Mouse (Mus musculus) thymus, adult 2 months (tissue): Measurements from ENCODE around the gene Zfp467.

Source experiments
- CTCF ChIP-seq: fragments of 200-500 bp; IDR thresholded peaks from 2 replicates; pipeline ENCODE4 v1.5.1; 2012; ENCODE audit warnings: mild to moderate bottlenecking, control low read depth, low read length, moderate library complexity, borderline replicate concordance; ENCODE audit not compliant: control insufficient read depth, poor library complexity, insufficient read depth; ENCODE audit errors: extremely low read depth
- POLR2A ChIP-seq: fragments of 200-500 bp; IDR thresholded peaks from 2 replicates; pipeline ENCODE4 v1.6.1; 2012; ENCODE audit warnings: mild to moderate bottlenecking, low read length, control low read depth, moderate library complexity; ENCODE audit not compliant: control insufficient read depth, poor library complexity, insufficient read depth; ENCODE audit errors: extremely low read depth

DNA sequence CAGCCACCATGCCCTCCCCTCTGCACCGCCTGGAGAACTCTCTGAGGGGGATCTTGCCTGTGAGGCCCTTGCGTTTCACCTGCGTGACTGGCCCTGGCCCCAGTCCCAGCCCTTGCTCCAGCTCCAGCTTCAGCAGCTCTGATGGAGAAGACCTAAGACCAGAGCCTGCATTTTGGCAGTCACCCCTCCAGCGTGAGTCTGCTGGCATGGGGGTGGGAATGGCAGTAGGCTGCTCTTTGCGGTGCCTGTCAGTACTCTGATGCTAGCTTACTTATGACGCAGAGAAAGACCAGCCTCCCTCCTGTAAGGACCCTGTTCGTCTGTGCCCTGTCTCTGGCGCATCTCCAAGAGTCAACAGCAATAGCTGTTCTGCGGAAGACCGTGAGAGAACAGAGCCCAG lies 32.5 kb downstream of the Zfp467 start:
- TF ChIP-seq CTCF: no peak
- TF ChIP-seq POLR2A: no peak
